Mouse (Mus musculus) liver, embryonic 14.5 days (tissue): ENCODE measurements at regions not wholly inside any gene's neighbourhood (a gene's known extent, or its start where the extent isn't known, plus 50 kb on each side); places are given as distances from the start of the nearest gene placed in this dataset.

Experiments used
- CTCF ChIP-seq: IDR thresholded peaks from 2 replicates; pipeline ENCODE4 v1.5.1; 2016; ENCODE audit warnings: antibody characterized with exemption, low read depth, control low read depth
- EP300 ChIP-seq: IDR thresholded peaks from 2 replicates; pipeline ENCODE4 v1.6.1; 2016; ENCODE audit warnings: antibody characterized with exemption, low read depth

DNA sequence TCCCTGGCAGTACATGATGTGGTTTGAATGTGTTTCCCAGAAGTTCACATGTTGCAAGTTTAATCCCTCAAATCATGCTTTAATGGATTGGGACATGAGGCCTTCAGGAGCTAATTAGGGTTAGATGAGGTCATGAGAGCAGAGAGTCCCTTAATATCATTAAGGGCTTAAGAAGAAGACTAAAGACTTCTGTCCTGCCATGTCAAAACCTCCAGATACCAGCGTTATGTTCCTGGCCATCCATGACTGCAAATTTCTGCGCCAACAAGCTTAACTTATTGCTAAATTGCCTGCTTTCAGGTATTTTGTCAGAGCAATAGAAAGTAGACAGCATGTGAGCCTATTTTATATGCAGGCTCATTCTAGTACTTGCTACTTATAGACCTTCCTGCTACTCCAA lies 282.1 kb upstream of the Cdyl start:
- no peak for TF ChIP-seq CTCF
- TF ChIP-seq EP300 = no peak
